Mouse (Mus musculus) urinary bladder, postnatal 10 days (tissue): ENCODE measurements around the gene Nkx1-2.

ENCODE experiments used
- DNase-seq: peaks from one replicate; pipeline ENCODE4 v3.0.0; 2022; ENCODE audit warnings: low spot score

The Nkx1-2 gene

GRCm38 (mm10) chr7:132599071-132599975, at the start of gene Nkx1-2:
Gene Nkx1-2 (minus strand): TSS chr7:132599637.
- DNase-seq = no peak

DNA sequence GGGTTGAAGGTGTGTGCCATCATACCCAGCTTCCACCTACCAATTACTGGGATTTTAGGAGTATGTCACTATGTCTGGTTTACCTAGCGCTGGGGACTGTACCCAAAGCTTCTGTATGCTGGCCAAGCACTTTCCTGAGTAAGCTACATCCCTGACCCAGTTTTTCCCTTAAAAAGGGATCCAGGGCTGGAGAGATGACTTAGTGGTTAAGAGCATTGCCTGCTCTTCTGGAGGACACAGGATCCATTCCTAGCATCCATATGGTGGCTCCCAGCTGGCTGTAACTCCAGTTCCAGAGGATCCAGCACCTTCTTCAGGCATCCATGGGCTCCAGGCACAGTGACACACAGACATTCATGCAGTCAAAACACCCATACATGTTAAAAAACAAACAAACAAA, 47.1 kb upstream of the Nkx1-2 start:
- no peak for DNase-seq

DNA sequence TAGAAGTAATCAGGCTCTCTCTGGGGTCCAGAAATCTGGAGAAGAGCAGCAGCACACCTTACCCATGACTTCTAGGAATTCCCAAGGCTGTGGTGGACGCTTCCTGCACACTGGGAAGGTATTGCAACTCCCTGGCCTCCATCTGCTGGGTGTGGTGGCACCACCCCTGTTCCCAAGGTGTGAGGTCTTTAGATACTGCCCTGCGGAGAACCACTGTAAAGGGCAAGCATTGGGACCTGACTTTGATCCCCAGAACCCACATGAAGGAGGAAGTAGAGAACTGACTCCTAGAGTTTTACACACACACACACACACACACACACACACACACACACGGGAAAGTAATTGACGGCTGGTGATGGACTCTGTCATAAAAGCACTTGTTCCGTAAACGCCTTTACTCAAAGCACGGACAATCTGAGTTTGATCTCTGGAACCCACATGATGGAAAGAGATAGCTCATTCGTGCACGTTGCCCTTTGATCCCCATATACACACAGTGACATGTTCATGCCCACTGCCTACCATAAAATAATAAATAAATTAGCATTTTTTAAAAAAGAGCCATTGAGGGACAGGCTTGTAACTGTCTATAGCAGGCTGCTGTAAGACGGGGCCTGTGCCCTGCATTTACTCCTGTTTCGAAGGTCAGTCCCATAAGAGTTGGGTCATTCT, 45.3 kb upstream of the Nkx1-2 start:
- no peak for DNase-seq

DNA sequence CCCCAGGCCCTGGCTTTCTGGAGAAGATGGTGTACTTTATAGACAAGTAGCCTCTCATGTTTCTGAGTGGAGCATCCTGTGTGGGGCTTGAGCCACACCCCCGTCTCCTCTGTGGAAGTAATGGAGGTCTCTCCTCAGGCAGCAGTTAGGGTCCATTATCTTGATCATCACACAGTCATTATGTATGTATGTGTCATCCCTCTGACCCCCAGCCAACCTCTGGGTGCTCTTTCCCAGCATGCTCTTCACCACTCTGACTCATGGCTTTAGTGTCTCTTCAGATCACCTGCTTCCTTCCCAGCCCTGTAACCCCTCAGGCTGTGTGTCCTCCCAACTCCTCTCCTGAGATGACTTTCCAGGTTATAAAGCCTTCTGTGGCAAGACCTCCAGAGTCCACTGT, 42.2 kb upstream of the Nkx1-2 start:
- DNase-seq = no peak

DNA sequence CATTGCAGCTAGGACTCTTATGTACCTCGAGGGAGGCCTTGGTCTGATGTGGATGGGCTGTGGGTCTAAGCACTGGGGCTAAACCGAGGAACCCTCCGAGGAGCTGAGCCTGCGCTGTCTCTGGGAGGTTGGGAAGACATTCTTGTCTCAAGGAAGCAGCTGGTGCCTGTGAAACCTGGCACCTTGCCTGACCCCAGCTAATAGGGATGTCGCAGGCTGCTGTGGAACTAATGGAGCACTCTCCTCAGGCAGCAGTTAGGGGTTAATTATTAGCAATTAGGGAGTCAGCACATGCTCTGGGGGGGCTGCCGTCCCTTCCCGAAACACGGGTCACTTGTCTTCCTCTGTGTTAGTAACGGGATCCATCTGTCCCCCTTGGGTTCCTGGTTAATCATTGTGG, 41.5 kb upstream of the Nkx1-2 start:
- DNase-seq = no peak

DNA sequence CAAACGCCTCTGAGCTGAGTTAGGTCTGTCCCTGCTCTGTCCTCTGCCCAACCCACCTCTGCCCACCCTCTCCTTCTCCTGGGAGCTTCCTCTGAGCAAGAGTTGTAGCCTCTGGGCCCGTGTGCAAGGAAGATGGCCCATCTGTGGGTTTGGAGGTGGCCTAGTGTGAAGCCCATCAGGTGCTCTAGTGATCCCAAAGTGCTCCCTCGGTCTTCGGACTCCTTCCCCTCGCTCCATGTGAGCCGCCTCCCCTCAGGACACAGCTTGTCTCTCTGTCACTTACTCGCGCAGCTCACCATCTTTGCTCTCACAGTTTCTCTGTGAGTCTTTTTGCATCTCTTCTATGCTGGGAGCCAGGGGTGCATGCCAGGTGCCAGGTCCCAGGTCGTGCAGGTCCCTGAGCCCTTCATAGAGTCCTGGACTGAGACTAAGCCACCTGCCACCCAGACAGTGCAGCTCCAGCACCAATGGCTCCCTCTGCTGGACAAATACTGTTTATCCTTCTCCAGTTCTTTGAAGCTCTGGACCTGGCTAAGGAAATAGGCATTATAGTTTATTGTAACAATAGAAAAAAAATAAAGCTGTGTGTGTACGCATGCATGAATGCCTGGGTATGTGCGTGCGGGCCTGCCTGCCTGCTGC, 39.1 kb upstream of the Nkx1-2 start:
- no peak for DNase-seq

- DNase-seq = no peak
These were observed 37.9 kb upstream of the Nkx1-2 start for GRCm38 (mm10) chr7:132637292-132637691.

GRCm38 (mm10) chr7:132631313-132631712, 31.9 kb upstream of the Nkx1-2 start:
- no peak for DNase-seq

GRCm38 (mm10) chr7:132627448-132627847, 28.0 kb upstream of the Nkx1-2 start:
- no peak for DNase-seq

DNA sequence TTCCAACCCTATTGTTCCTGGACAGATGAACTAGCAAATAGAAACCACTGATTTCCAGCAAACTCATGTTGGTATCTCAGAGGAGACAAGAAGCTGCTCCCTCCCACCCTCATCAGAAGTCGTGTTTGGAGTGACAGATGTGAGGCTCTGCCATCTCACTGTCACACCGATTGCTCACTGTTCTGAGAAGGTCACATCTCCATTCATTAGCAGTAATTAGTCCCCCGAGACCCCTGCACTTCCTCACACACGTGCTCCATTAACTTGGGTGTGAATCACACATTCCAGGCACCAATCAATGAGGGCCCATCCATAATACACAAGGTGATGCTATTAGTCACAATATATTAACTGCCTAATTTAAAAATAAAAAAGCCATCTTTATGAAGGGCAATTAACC, 26.7 kb upstream of the Nkx1-2 start:
- no peak for DNase-seq

DNA sequence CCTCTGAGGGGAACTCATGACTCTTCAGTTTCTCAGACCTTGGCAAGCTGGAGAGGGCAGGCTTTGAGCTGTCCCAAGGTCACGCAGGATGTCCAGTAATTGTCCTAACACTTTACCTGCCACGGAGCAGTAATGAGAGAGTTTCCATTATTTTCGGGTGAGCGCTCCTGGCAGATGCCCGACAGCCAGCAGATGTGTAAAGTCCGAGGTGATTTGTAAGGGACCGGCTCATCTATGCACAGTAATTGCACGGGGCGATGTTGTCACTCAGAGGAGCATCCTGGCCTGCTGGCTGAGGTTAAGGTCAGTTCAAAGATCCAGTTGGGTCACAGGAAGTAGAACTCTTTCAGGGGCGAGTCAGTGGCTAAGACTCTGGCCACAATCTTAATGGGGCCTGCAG, 24.7 kb upstream of the Nkx1-2 start:
- no peak for DNase-seq

DNA sequence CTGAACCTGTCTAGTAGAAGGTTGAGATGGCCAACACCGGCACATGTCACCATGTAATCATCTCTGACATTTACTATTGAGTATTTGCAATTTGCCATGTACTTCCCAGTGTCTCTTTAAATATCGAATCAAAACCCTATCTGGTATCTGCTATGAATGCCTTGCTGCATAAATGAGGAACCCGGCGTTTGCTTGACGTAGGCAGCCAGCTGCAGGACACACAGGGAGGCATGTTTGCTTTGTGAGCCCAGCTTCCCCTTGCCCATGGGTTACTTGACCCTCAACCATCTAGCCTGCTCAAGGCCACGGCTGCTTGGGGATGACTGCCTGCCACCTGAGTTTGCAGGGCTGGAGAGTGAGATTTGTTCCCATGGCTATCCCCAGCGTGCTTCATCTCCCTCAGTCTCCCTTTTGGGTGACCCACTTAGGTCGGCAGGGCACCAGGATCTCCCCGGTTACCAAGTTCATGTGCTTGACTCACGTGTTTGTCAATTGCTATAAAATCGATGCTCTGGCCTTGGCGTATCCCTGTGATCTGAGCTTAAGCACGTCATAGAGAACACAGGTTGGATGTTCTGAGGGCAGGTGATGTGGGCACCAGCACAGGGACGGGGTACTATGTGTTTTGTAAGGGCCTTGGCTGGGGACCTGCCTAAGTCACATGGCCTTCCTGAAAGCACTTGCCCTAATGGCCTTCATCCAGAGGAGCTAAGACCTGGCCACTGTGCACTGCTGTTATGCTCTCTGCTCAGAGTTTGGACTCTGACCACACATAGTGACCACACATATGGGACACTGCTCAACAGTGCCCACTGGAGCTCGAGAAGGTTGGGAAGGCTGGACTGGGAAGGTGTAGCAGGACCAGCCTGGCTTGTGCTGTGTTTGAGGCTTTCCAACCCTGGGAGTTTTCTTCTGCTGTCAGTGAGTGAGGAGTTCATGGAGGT, 20.8 kb upstream of the Nkx1-2 start:
- DNase-seq = no peak

DNA sequence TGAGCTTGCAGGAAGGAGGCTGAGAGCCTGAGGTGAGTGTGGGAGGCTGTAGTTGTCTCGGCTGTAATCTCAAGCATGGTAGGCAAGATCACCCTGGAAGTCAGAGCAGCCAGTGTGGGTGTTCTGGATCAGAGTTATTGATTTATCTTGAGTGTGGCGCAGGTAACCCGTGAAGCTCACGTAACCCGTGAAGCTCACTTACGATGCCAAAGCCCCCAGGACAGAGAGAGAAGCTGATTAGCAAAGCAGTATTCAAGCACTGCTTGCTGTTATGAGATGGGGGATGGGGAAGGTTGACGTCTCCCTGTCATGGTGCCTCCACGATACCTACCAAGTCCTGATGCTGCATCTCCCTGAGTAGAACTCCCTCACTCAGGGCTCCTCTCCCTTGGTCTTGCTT, 20.1 kb upstream of the Nkx1-2 start:
- no peak for DNase-seq

DNA sequence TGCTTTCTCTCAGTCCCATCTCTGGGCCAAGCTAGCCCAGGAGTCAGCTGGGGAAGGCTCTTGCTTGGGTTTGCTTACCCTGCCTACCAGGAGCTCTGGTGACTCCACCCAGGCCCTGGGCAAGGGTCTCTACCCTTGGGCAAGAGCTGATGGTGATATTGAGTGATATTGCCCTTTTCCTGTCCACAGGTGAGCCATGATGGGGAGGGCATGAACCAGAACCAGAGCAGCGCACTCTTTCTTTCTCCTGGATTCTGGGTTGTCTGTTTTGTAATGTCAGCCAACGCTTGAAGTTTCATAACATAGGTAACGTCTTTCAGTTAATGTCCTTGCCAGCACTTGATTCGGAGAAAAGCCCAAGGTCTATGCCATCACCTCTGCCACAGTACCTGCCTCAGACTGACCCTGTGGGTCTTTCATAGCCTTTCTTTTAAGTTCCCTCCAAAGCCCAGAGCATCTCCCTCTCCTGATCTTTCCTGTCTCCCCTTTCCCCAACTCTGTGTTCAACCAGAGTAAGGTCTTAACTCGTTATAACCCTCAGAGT, 17.7 kb upstream of the Nkx1-2 start:
- DNase-seq = no peak

DNA sequence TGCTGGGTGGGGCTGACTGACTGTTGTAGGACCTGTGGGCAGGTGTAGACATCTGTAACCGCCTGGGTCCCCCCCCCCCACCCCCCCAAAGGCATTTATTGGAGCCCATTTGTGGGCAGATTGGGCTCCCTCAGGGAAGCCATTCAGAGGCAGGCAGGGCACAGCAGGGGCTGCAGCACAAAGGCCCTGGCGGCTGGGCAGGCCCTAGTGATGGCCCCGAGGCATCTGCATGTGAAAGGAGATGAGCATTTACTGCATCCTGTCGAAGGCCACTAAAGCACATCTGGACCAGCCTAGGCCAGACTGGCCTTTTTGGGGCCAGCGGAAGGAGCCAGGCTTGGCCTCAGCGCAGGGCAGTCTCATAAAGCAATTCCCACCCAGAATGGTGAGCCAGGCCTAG, 17.0 kb upstream of the Nkx1-2 start:
- no peak for DNase-seq

DNA sequence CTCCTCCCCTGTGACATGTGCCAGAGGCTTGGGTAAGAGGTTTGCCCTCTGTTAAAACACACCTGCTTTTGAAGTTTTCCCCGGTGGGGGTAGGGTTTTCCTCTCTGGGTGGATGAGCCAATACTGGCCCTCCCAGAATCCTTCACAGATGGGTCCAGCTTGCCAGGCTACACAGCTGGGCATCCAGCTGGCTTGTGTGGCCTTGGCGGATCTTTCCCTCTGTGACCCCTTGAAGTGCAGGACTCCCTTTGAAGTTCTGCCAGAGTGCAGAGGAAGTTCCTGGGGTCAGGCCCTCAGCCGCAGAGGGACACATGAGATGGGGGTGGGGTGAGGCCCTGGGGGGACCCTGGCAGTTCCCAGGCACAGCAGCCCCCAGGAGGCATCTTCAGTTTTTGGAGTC, 15.9 kb upstream of the Nkx1-2 start:
- no peak for DNase-seq

GRCm38 (mm10) chr7:132611530-132611929, 12.1 kb upstream of the Nkx1-2 start:
- DNase-seq = no peak

GRCm38 (mm10) chr7:132610468-132611318, 11.3 kb upstream of the Nkx1-2 start, which contains the start of gene Lhpp:
Gene Lhpp (plus strand): TSS chr7:132610638.
- DNase-seq = no peak

GRCm38 (mm10) chr7:132608316-132609020, 9.0 kb upstream of the Nkx1-2 start:
- DNase-seq = no peak

GRCm38 (mm10) chr7:132605689-132606088, 6.3 kb upstream of the Nkx1-2 start:
- no peak for DNase-seq
